Mouse (Mus musculus) kidney, postnatal 0 days (tissue): Measurements from ENCODE around the gene Foxa3. TPM values are rescaled to one million over a fixed set of nuclear protein-coding genes. Genes with fewer than 3 reads are reported as not detected.
A peak's percentile ranks its signal among the peaks of the same experiment; 100 is the strongest.

ENCODE experiments used
- ATAC-seq: fragments of 200-750 bp; cut with Nextera tagmentation; replicated peaks from 2 replicates; pipeline ENCODE4 v1.8.0; 2017; ENCODE audit warnings: low read depth, moderate number of reproducible peaks, moderate TSS enrichment, moderate library complexity; ENCODE audit not compliant: low FRiP score
- DNase-seq: peaks from one replicate; pipeline ENCODE4 v3.0.0-alpha.2; 2016; ENCODE audit warnings: low spot score
- H3K27ac ChIP-seq: fragments of 300-500 bp; sonication (generic); 2 replicates; pipeline ENCODE4 v1.5.1; 2014; ENCODE audit warnings: mild to moderate bottlenecking
- H3K27me3 ChIP-seq: fragments of 300-500 bp; sonication (generic); 2 replicates; pipeline ENCODE4 v1.6.1; 2014; ENCODE audit warnings: low read length, mixed read lengths; ENCODE audit not compliant: insufficient read depth
- H3K36me3 ChIP-seq: fragments of 300-500 bp; sonication (generic); 2 replicates; pipeline ENCODE4 v1.6.1; 2014; ENCODE audit warnings: low read length, mixed read lengths; ENCODE audit not compliant: insufficient read depth
- H3K4me1 ChIP-seq: fragments of 300-500 bp; sonication (generic); replicated peaks from 2 replicates; pipeline ENCODE4 v1.6.1; 2014; ENCODE audit warnings: antibody characterized with exemption, low read length, mixed read lengths; ENCODE audit not compliant: insufficient read depth
- H3K4me2 ChIP-seq: fragments of 300-500 bp; sonication (generic); 2 replicates; pipeline ENCODE4 v1.6.1; 2014; ENCODE audit warnings: mild to moderate bottlenecking, low read length, moderate library complexity, mixed read lengths
- H3K4me3 ChIP-seq: fragments of 300-500 bp; sonication (generic); replicated peaks from 2 replicates; pipeline ENCODE4 v1.5.1; 2014; ENCODE audit warnings: low read depth, low read length
- H3K9ac ChIP-seq: fragments of 300-500 bp; sonication (generic); 2 replicates; pipeline ENCODE4 v1.6.1; 2014; ENCODE audit warnings: low read depth, low read length
- H3K9me3 ChIP-seq: fragments of 300-500 bp; sonication (generic); replicated peaks from 2 replicates; pipeline ENCODE4 v1.6.1; 2016; ENCODE audit warnings: low read length, inconsistent platforms, mixed read lengths
- CTCF ChIP-seq: IDR thresholded peaks from 2 replicates; pipeline ENCODE4 v1.5.1; 2016; ENCODE audit warnings: antibody characterized with exemption, low read depth, mild to moderate bottlenecking, moderate library complexity
- WGBS: fragments of 180-500 bp; shearing (Covaris S2); extraction: QIAGEN DNeasy Blood & Tissue Kit; methylation state at CpG from one replicate; pipeline ENCODE4 v1.1.7; 2014; 5-methylcytosine and 5-hydroxymethylcytosine counted together
- polyA plus RNA-seq: library from polyadenylated mRNA; unstranded; fragments of >200 nt; fragmentation: Nextera tagmentation; extraction: Ambion mirVana; gene quantifications from 2 replicates; pipeline ENCODE4 v1.2.1, GENCODE M21; 2015

Gene Foxa3
- polyA plus RNA-seq, 1 experiment from 2014 or later: 0.53 TPM

GRCm38 (mm10) chr7:18989995-18990394 lies 33.3 kb downstream of the Foxa3 start:
- 8% methylated on average over 5 of the region's 5 CpGs for WGBS
- DNase-seq (no peak), ATAC-seq (no peak)
- no peaks in the 10 kb centered on the region for H3K36me3 ChIP-seq
- peaks cover 14% of the 10 kb centered on the region for H3K4me1 ChIP-seq
- no peak overlapping the region for H3K9ac ChIP-seq
- H3K4me3 ChIP-seq: no peak overlapping the region
- peak; percentile 52 for TF ChIP-seq CTCF
- no peaks in the 10 kb centered on the region for H3K27me3 ChIP-seq
- peak overlapping the region; percentile 85; the same call in 1 of the 2 replicates for H3K4me2 ChIP-seq
- no peaks in the 10 kb centered on the region for H3K9me3 ChIP-seq
- H3K27ac ChIP-seq: 0 out of 2 replicates have a peak overlapping the region, but pooled peaks have one; percentile 63

GRCm38 (mm10) chr7:18988780-18989179 lies 34.6 kb downstream of the Foxa3 start:
- WGBS: 67% methylated on average over 6 of the region's 6 CpGs
- no peak for TF ChIP-seq CTCF
- Histone ChIP-seq H3K9me3 (no peaks in the 10 kb centered on the region), H3K27ac (no peak overlapping the region), H3K36me3 (no peaks in the 10 kb centered on the region), H3K27me3 (no peaks in the 10 kb centered on the region), H3K4me3 (no peak overlapping the region), H3K4me2 (no peak overlapping the region), H3K9ac (no peak overlapping the region), H3K4me1 (peaks cover 14% of the 10 kb centered on the region)
- no peak for ATAC-seq
- DNase-seq: no peak

GRCm38 (mm10) chr7:18987747-18988146 lies 35.6 kb downstream of the Foxa3 start:
- WGBS: 74% methylated on average over 13 of the region's 13 CpGs
- Histone ChIP-seq H3K4me3 (no peak overlapping the region), H3K9ac (no peak overlapping the region), H3K4me1 (peaks cover 14% of the 10 kb centered on the region), H3K36me3 (no peaks in the 10 kb centered on the region), H3K27ac (no peak overlapping the region), H3K4me2 (no peak overlapping the region), H3K9me3 (no peaks in the 10 kb centered on the region), H3K27me3 (no peaks in the 10 kb centered on the region)
- ATAC-seq: no peak
- DNase-seq: no peak
- no peak for TF ChIP-seq CTCF

GRCm38 (mm10) chr7:18987100-18987499 lies 36.2 kb downstream of the Foxa3 start, which contains the start of gene Nanos2:
TSS of gene Nanos2 (plus strand) at chr7:18987400.
- H3K27ac ChIP-seq: no peak within 1 kb of the TSS
- H3K4me3 ChIP-seq: no peak within 1 kb of the TSS
- no peak within 1 kb of the TSS for H3K9ac ChIP-seq
- H3K36me3 ChIP-seq: no peaks in the 10 kb centered on the region
- DNase-seq: no peak
- TF ChIP-seq CTCF: no peak
- H3K4me1 ChIP-seq: peaks cover 10% of the 10 kb centered on the region
- no peaks in the 10 kb centered on the region for H3K9me3 ChIP-seq
- ATAC-seq: no peak
- 40% methylated on average over 2 of the region's 2 CpGs for WGBS
- no peak within 1 kb of the TSS for H3K4me2 ChIP-seq
- no peaks in the 10 kb centered on the region for H3K27me3 ChIP-seq

GRCm38 (mm10) chr7:18986503-18986902 lies 36.8 kb downstream of the Foxa3 start:
- ATAC-seq (no peak), DNase-seq (no peak)
- Histone ChIP-seq H3K27me3 (no peaks in the 10 kb centered on the region), H3K36me3 (no peaks in the 10 kb centered on the region), H3K9me3 (no peaks in the 10 kb centered on the region), H3K4me1 (peaks cover 4% of the 10 kb centered on the region; the same call in 1 of the 2 replicates), H3K4me2 (no peak overlapping the region), H3K9ac (no peak overlapping the region), H3K27ac (no peak overlapping the region), H3K4me3 (no peak overlapping the region)
- WGBS: 61% methylated on average over 2 of the region's 2 CpGs
- no peak for TF ChIP-seq CTCF

- no peak for DNase-seq
- H3K27ac ChIP-seq: no peak overlapping the region
- ATAC-seq: no peak
- H3K4me1 ChIP-seq: no peaks in the 10 kb centered on the region
- H3K27me3 ChIP-seq: no peaks in the 10 kb centered on the region
- TF ChIP-seq CTCF: no peak
- no peaks in the 10 kb centered on the region for H3K36me3 ChIP-seq
- WGBS: 84% methylated on average over 9 of the region's 9 CpGs
- no peak overlapping the region for H3K4me2 ChIP-seq
- H3K9me3 ChIP-seq: no peaks in the 10 kb centered on the region
- H3K4me3 ChIP-seq: no peak overlapping the region
- H3K9ac ChIP-seq: no peak overlapping the region
Observed at GRCm38 (mm10) chr7:18978381-18978780, 45.0 kb downstream of the Foxa3 start.

GRCm38 (mm10) chr7:18970956-18971355 lies 52.4 kb downstream of the Foxa3 start:
- Histone ChIP-seq H3K4me3 (no peak overlapping the region), H3K4me2 (no peak overlapping the region), H3K27me3 (no peaks in the 10 kb centered on the region), H3K9ac (no peak overlapping the region), H3K4me1 (no peaks in the 10 kb centered on the region), H3K36me3 (no peaks in the 10 kb centered on the region), H3K27ac (no peak overlapping the region), H3K9me3 (no peaks in the 10 kb centered on the region)
- no peak for ATAC-seq
- WGBS: 79% methylated on average over 3 of the region's 3 CpGs
- DNase-seq: no peak
- 0 out of 2 replicates have a peak, but pooled peaks have one; percentile 23 for TF ChIP-seq CTCF
